Mouse (Mus musculus) forebrain, embryonic 10.5 days (tissue): ENCODE results near the gene Dedd. TPM values are rescaled to one million over a fixed set of nuclear protein-coding genes. Genes with fewer than 3 reads are reported as not detected.

Experiments used
- DNase-seq: peaks from one replicate; pipeline ENCODE4 v3.0.0-alpha.2; 2017; ENCODE audit warnings: low spot score; ENCODE audit errors: extremely low spot score
- H3K27ac ChIP-seq: fragments of 300-500 bp; sonication (generic); 2 replicates; pipeline ENCODE4 v1.5.1; 2016; ENCODE audit warnings: mild to moderate bottlenecking
- H3K27me3 ChIP-seq: fragments of 300-500 bp; sonication (generic); 2 replicates; pipeline ENCODE4 v1.6.1; 2016; ENCODE audit warnings: mild to moderate bottlenecking; ENCODE audit not compliant: poor library complexity, severe bottlenecking
- H3K36me3 ChIP-seq: fragments of 300-500 bp; sonication (generic); replicated peaks from 2 replicates; pipeline ENCODE4 v1.6.1; 2016; ENCODE audit warnings: mild to moderate bottlenecking, moderate library complexity
- H3K4me1 ChIP-seq: fragments of 300-500 bp; sonication (generic); 2 replicates; pipeline ENCODE4 v1.6.1; 2016
- H3K4me3 ChIP-seq: fragments of 300-500 bp; sonication (generic); 2 replicates; pipeline ENCODE4 v1.5.1; 2016; ENCODE audit warnings: mild to moderate bottlenecking, moderate library complexity
- H3K9me3 ChIP-seq: fragments of 300-500 bp; sonication (generic); 2 replicates; pipeline ENCODE4 v1.6.1; 2016; ENCODE audit warnings: mild to moderate bottlenecking, moderate library complexity
- WGBS: fragments of 180-500 bp; shearing (Covaris S2); methylation state at CpG from one replicate; pipeline ENCODE4 v1.1.7; 2016; 5-methylcytosine and 5-hydroxymethylcytosine counted together
- polyA plus RNA-seq: library from polyadenylated mRNA; unstranded; fragments of >200 nt; fragmentation: Nextera tagmentation; extraction: Ambion mirVana; gene quantifications from 2 replicates; pipeline ENCODE4 v1.2.1, GENCODE M21; 2016

Dedd gene
- polyA plus RNA-seq, 1 experiment from 2014 or later, result 46.5 TPM

- H3K27ac ChIP-seq, result peak overlapping the region; percentile 48; the same call in 1 of the 2 replicates
- H3K9me3 ChIP-seq, result no peaks in the 10 kb centered on the region
- WGBS, result 41% methylated on average over 9 of the region's 9 CpGs
- H3K36me3 ChIP-seq, result no peaks in the 10 kb centered on the region
- peaks cover 42% of the 10 kb centered on the region for H3K4me1 ChIP-seq
- peaks cover 41% of the 10 kb centered on the region for H3K27me3 ChIP-seq
- DNase-seq, result no peak
- H3K4me3 ChIP-seq, result no peak overlapping the region
Observed at GRCm38 (mm10) chr1:171375646-171376097, 46.7 kb downstream of the Dedd start.

- Histone ChIP-seq H3K9me3 (no peaks in the 10 kb centered on the region), H3K4me1 (peaks cover 36% of the 10 kb centered on the region), H3K4me3 (no peak overlapping the region), H3K27me3 (peaks cover 42% of the 10 kb centered on the region), H3K27ac (no peak overlapping the region), H3K36me3 (no peaks in the 10 kb centered on the region)
- DNase-seq, result no peak
- 90% methylated on average over 6 of the region's 6 CpGs for WGBS
Observed at GRCm38 (mm10) chr1:171378298-171378697, 49.4 kb downstream of the Dedd start.

- Histone ChIP-seq H3K4me3 (peak overlapping the region; percentile 40), H3K4me1 (peaks cover 27% of the 10 kb centered on the region), H3K36me3 (no peaks in the 10 kb centered on the region), H3K27me3 (peaks cover 44% of the 10 kb centered on the region), H3K9me3 (no peaks in the 10 kb centered on the region), H3K27ac (no peak overlapping the region)
- WGBS, result 7% methylated on average over 31 of the region's 31 CpGs
- peak; percentile 76 for DNase-seq
Observed at GRCm38 (mm10) chr1:171379935-171380599, 51.1 kb downstream of the Dedd start.

- peaks cover 25% of the 10 kb centered on the region for H3K4me1 ChIP-seq
- DNase-seq, result no peak
- H3K27ac ChIP-seq, result no peak overlapping the region
- peaks cover 47% of the 10 kb centered on the region for H3K27me3 ChIP-seq
- no peak overlapping the region for H3K4me3 ChIP-seq
- WGBS, result 85% methylated on average over 11 of the region's 11 CpGs
- H3K9me3 ChIP-seq, result no peaks in the 10 kb centered on the region
- H3K36me3 ChIP-seq, result no peaks in the 10 kb centered on the region
Observed at GRCm38 (mm10) chr1:171382096-171382620, 53.2 kb downstream of the Dedd start.

GRCm38 (mm10) chr1:171384361-171384760 is 55.4 kb downstream of the Dedd start:
- H3K4me3 ChIP-seq, result no peak overlapping the region
- no peak for DNase-seq
- H3K9me3 ChIP-seq, result no peaks in the 10 kb centered on the region
- peaks cover 26% of the 10 kb centered on the region for H3K4me1 ChIP-seq
- H3K27me3 ChIP-seq, result peaks cover 34% of the 10 kb centered on the region
- WGBS, result 71% methylated on average over 9 of the region's 9 CpGs
- H3K36me3 ChIP-seq, result no peaks in the 10 kb centered on the region
- 0 out of 2 replicates have a peak overlapping the region, but pooled peaks have one; percentile 4 for H3K27ac ChIP-seq

GRCm38 (mm10) chr1:171385171-171385570 is 56.2 kb downstream of the Dedd start:
- no peak for DNase-seq
- H3K27me3 ChIP-seq, result peaks cover 26% of the 10 kb centered on the region
- no peaks in the 10 kb centered on the region for H3K36me3 ChIP-seq
- no peaks in the 10 kb centered on the region for H3K9me3 ChIP-seq
- 0 out of 2 replicates have a peak overlapping the region, but pooled peaks have one; percentile 4 for H3K27ac ChIP-seq
- peaks cover 19% of the 10 kb centered on the region for H3K4me1 ChIP-seq
- WGBS, result 70% methylated on average over 9 of the region's 9 CpGs
- H3K4me3 ChIP-seq, result no peak overlapping the region

- peaks cover 14% of the 10 kb centered on the region for H3K4me1 ChIP-seq
- 14% methylated on average over 6 of the region's 6 CpGs for WGBS
- H3K27me3 ChIP-seq, result peaks cover 7% of the 10 kb centered on the region; the same call in 1 of the 2 replicates
- no peak overlapping the region for H3K27ac ChIP-seq
- no peaks in the 10 kb centered on the region for H3K9me3 ChIP-seq
- peak; percentile 34 for DNase-seq
- H3K4me3 ChIP-seq, result no peak overlapping the region
- no peaks in the 10 kb centered on the region for H3K36me3 ChIP-seq
Observed at GRCm38 (mm10) chr1:171387099-171387498, 58.2 kb downstream of the Dedd start.

- no peak within 1 kb of the TSS for H3K27ac ChIP-seq
- no peaks in the 10 kb centered on the region for H3K9me3 ChIP-seq
- no peaks in the 10 kb centered on the region for H3K36me3 ChIP-seq
- DNase-seq, result no peak
- peaks cover 14% of the 10 kb centered on the region for H3K4me1 ChIP-seq
- 83% methylated on average over 15 of the region's 15 CpGs for WGBS
- H3K4me3 ChIP-seq, result no peak within 1 kb of the TSS
- 0 out of 2 replicates have a peak, but pooled peaks cover 5% of the 10 kb centered on the region for H3K27me3 ChIP-seq
Observed at GRCm38 (mm10) chr1:171388376-171389102, 59.6 kb downstream of the Dedd start, which contains the start of gene Arhgap30. Arhgap30 (plus strand) TSS chr1:171388954.

GRCm38 (mm10) chr1:171390101-171390500 is 61.2 kb downstream of the Dedd start:
- no peak overlapping the region for H3K4me3 ChIP-seq
- H3K36me3 ChIP-seq, result no peaks in the 10 kb centered on the region
- H3K4me1 ChIP-seq, result peaks cover 7% of the 10 kb centered on the region
- no peak overlapping the region for H3K27ac ChIP-seq
- H3K9me3 ChIP-seq, result no peaks in the 10 kb centered on the region
- H3K27me3 ChIP-seq, result 0 out of 2 replicates have a peak, but pooled peaks cover 3% of the 10 kb centered on the region
- 79% methylated on average over 4 of the region's 4 CpGs for WGBS
- DNase-seq, result no peak

Other genes with a start within 250 kb of the Dedd start
- 2.2 and 2.8 TPM in 2 replicates for gene Cfap126, start 215.2 kb upstream of the Dedd start, polyA plus RNA-seq
- 266 and 273 TPM in 2 replicates for gene Sdhc, start 178.5 kb upstream of the Dedd start, polyA plus RNA-seq
- 0.16 and 0.22 TPM in 2 replicates for gene Mpz, start 178.4 kb upstream of the Dedd start, polyA plus RNA-seq
- 5.4 and 7.3 TPM in 2 replicates for gene Pcp4l1, start 132.9 kb upstream of the Dedd start, polyA plus RNA-seq
- 0.12 and 0.24 TPM in 2 replicates for gene Nr1i3, start 115.2 kb upstream of the Dedd start, polyA plus RNA-seq
- 31.0 and 37.2 TPM in 2 replicates for gene Tomm40l, start 106.6 kb upstream of the Dedd start, polyA plus RNA-seq
- 2.9 and 4.2 TPM in 2 replicates for gene Apoa2, start 104.1 kb upstream of the Dedd start, polyA plus RNA-seq
- 12.0 and 12.1 TPM in 2 replicates for gene Fcer1g, start 94.8 kb upstream of the Dedd start, polyA plus RNA-seq
- 9.3 and 10.8 TPM in 2 replicates for gene Adamts4, start 78.7 kb upstream of the Dedd start, polyA plus RNA-seq
- gene Ndufs2, start 77.8 kb upstream of the Dedd start, polyA plus RNA-seq, result 270 and 274 TPM in 2 replicates
- 60.5 and 65.2 TPM in 2 replicates for gene B4galt3, start 58.8 kb upstream of the Dedd start, polyA plus RNA-seq
- 51.5 and 58.0 TPM in 2 replicates for gene Ppox, start 48.0 kb upstream of the Dedd start, polyA plus RNA-seq
- 94.1 and 95.9 TPM in 2 replicates for gene Usp21, start 41.2 kb upstream of the Dedd start, polyA plus RNA-seq
- 94.3 and 98.6 TPM in 2 replicates for gene Ufc1, start 34.1 kb upstream of the Dedd start, polyA plus RNA-seq
- 37.1 and 38.0 TPM in 2 replicates for gene Nit1, start 16.5 kb downstream of the Dedd start, polyA plus RNA-seq
- 158 and 159 TPM in 2 replicates for gene Pfdn2, start 16.5 kb downstream of the Dedd start, polyA plus RNA-seq
- 2.7 and 2.8 TPM in 2 replicates for gene Klhdc9, start 31.7 kb downstream of the Dedd start, polyA plus RNA-seq
- gene Nectin4, start 41.0 kb downstream of the Dedd start, polyA plus RNA-seq, result 0.92 and 0.94 TPM in 2 replicates
- 0.74 and 0.91 TPM in 2 replicates for gene Arhgap30, start 59.8 kb downstream of the Dedd start, polyA plus RNA-seq
- gene Usf1, start 82.2 kb downstream of the Dedd start, polyA plus RNA-seq, result 128 and 132 TPM in 2 replicates
- gene Tstd1, start 89.7 kb downstream of the Dedd start, polyA plus RNA-seq, result 6.1 and 6.5 TPM in 2 replicates
- gene F11r, start 108.4 kb downstream of the Dedd start, polyA plus RNA-seq, result 16.2 and 16.5 TPM in 2 replicates
- 8.0 and 8.5 TPM in 2 replicates for gene Alyref2, start 174.3 kb downstream of the Dedd start, polyA plus RNA-seq
- not detected in 2 replicates for gene Itln1, start 206.1 kb downstream of the Dedd start, polyA plus RNA-seq
- gene Cd244a, start 230.0 kb downstream of the Dedd start, polyA plus RNA-seq, result not detected in 2 replicates